Mouse (Mus musculus) hindbrain, embryonic 11.5 days (tissue): ENCODE measurements around the gene Ociad2. TPM values are rescaled to one million over a fixed set of nuclear protein-coding genes. Genes with fewer than 3 reads are reported as not detected.
"Not testable (repeated sequence)": the region's sequence is repeated elsewhere in the genome, so short reads cannot be mapped to it uniquely, and the experiment has no call there.

Source experiments
- ATAC-seq: fragments of 200-750 bp; cut with Nextera tagmentation; 2 replicates; pipeline ENCODE4 v1.8.0; 2017; ENCODE audit warnings: mild to moderate bottlenecking, moderate TSS enrichment, moderate library complexity; ENCODE audit not compliant: low FRiP score
- DNase-seq: peaks from one replicate; pipeline ENCODE4 v3.0.0-alpha.2; 2015; ENCODE audit warnings: low spot score
- H3K27ac ChIP-seq: fragments of 300-500 bp; sonication (generic); 2 replicates; pipeline ENCODE4 v1.5.1; 2014; ENCODE audit warnings: mild to moderate bottlenecking, low read depth, low read length
- H3K27me3 ChIP-seq: fragments of 300-500 bp; sonication (generic); 2 replicates; pipeline ENCODE4 v1.6.1; 2014; ENCODE audit warnings: mild to moderate bottlenecking, low read length, moderate library complexity, mixed read lengths; ENCODE audit not compliant: control insufficient read depth, insufficient read depth
- H3K36me3 ChIP-seq: fragments of 300-500 bp; sonication (generic); 2 replicates; pipeline ENCODE4 v1.6.1; 2014; ENCODE audit warnings: mild to moderate bottlenecking, low read length, moderate library complexity, mixed read lengths; ENCODE audit not compliant: control insufficient read depth, insufficient read depth
- H3K4me1 ChIP-seq: fragments of 300-500 bp; sonication (generic); replicated peaks from 2 replicates; pipeline ENCODE4 v1.6.1; 2014; ENCODE audit warnings: low read length, mixed read lengths; ENCODE audit not compliant: control insufficient read depth, insufficient read depth
- H3K4me2 ChIP-seq: fragments of 300-500 bp; sonication (generic); replicated peaks from 2 replicates; pipeline ENCODE4 v1.6.1; 2014; ENCODE audit warnings: mild to moderate bottlenecking, low read depth, low read length
- H3K4me3 ChIP-seq: fragments of 300-500 bp; sonication (generic); 2 replicates; pipeline ENCODE4 v1.5.1; 2014; ENCODE audit warnings: low read depth, low read length
- H3K9ac ChIP-seq: fragments of 300-500 bp; sonication (generic); 2 replicates; pipeline ENCODE4 v1.6.1; 2014; ENCODE audit warnings: low read depth, low read length
- H3K9me3 ChIP-seq: fragments of 300-500 bp; sonication (generic); 2 replicates; pipeline ENCODE4 v1.6.1; 2016; ENCODE audit warnings: low read length; ENCODE audit not compliant: control insufficient read depth
- WGBS: fragments of 180-500 bp; shearing (Covaris S2); extraction: QIAGEN DNeasy Blood & Tissue Kit; methylation state at CpG from one replicate; pipeline ENCODE4 v1.1.7; 2014; 5-methylcytosine and 5-hydroxymethylcytosine counted together
- polyA plus RNA-seq: library from polyadenylated mRNA; unstranded; fragments of >200 nt; fragmentation: Nextera tagmentation; extraction: Ambion mirVana; gene quantifications from 2 replicates; pipeline ENCODE4 v1.2.1, GENCODE M21; 2014

The Ociad2 gene
- polyA plus RNA-seq, 1 experiment from 2014 or later: 9.8 TPM

DNA sequence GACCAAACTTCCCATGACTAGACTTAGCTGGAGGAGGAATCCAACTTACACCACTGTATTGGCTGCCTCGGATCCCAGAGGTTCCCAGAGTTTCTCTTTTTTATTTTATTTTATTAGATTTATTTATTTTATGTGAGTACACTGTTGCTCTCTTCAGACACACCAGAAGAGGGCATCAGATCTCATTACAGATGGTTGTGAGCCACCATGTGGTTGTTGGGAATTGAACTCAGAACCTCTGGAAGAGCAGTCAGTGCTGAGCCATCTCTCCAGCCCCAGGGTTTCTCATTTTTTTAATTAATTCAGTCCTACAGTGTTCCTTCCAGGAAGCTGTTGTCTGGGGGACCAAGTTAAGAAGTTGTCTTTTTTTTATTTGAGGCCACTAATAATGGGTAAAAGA is 18.1 kb downstream of the Ociad2 start:
- H3K36me3 ChIP-seq, H3K9me3 ChIP-seq, DNase-seq, H3K4me1 ChIP-seq, H3K4me3 ChIP-seq, ATAC-seq, H3K27me3 ChIP-seq, H3K4me2 ChIP-seq, H3K27ac ChIP-seq, H3K9ac ChIP-seq: not testable (repeated sequence)
- 88% methylated on average over 1 of the region's 1 CpGs for WGBS

- H3K27ac ChIP-seq: no peak overlapping the region
- no peak overlapping the region for H3K4me3 ChIP-seq
- H3K9ac ChIP-seq: no peak overlapping the region
- H3K4me2 ChIP-seq: no peak overlapping the region
- DNase-seq: no peak
- no peaks in the 10 kb centered on the region for H3K9me3 ChIP-seq
- 93% methylated on average over 5 of the region's 5 CpGs for WGBS
- ATAC-seq: no peak
- H3K4me1 ChIP-seq: no peaks in the 10 kb centered on the region
- H3K27me3 ChIP-seq: no peaks in the 10 kb centered on the region
- H3K36me3 ChIP-seq: 0 out of 2 replicates have a peak, but pooled peaks cover 5% of the 10 kb centered on the region
Measured at GRCm38 (mm10) chr5:73319306-73319705, 21.5 kb downstream of the Ociad2 start.

DNA sequence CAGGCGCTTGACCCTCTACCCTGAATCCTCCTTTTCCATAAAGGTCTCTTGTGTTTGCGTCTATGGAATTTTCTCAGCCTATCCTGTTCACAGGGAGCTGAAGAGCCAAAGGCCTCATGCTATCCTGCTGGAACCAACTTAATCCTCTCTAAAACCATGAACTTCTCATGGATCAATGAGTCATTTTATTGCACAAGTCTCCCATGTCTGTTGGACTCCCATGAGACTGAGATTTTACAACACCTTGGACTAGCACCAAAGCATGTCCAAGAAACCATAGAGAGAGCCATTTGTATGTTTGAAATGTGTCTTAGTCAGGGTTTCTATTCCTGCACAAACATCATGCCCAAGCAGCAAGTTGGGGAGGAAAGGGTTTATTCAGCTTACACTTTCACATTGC is 26.2 kb downstream of the Ociad2 start:
- Histone ChIP-seq H3K36me3 (peaks cover 14% of the 10 kb centered on the region; the same call in 1 of the 2 replicates), H3K4me3 (no peak overlapping the region), H3K4me2 (no peak overlapping the region), H3K9me3 (no peaks in the 10 kb centered on the region), H3K27me3 (no peaks in the 10 kb centered on the region), H3K4me1 (no peaks in the 10 kb centered on the region), H3K9ac (no peak overlapping the region), H3K27ac (no peak overlapping the region)
- ATAC-seq: no peak
- no peak for DNase-seq
- 98% methylated on average over 2 of the region's 2 CpGs for WGBS

DNA sequence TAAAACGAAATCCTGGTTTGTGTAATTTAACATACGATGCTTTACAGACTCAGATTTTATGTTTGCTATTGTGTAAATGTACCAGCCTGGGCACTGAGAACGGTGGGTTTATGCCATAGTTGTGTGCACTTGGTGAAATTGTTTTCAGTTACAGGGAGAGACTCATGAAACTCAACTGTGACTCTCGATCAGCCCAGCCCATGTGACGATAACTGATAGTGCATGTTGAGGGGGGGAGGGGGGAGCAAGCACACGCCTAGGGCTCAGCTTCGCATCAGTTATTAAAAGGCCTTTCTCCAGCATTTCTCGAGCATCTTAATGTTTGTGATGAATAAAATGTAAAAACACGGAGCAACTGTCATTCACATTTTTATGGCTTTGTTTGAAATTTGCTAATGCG is 27.2 kb downstream of the Ociad2 start:
- peaks cover 14% of the 10 kb centered on the region; the same call in 1 of the 2 replicates for H3K36me3 ChIP-seq
- H3K27ac ChIP-seq: no peak overlapping the region
- H3K4me1 ChIP-seq: no peaks in the 10 kb centered on the region
- 92% methylated on average over 10 of the region's 10 CpGs for WGBS
- no peak overlapping the region for H3K4me3 ChIP-seq
- no peak for DNase-seq
- no peak for ATAC-seq
- H3K4me2 ChIP-seq: no peak overlapping the region
- H3K9me3 ChIP-seq: no peaks in the 10 kb centered on the region
- H3K9ac ChIP-seq: no peak overlapping the region
- H3K27me3 ChIP-seq: no peaks in the 10 kb centered on the region

- Histone ChIP-seq H3K27me3 (no peaks in the 10 kb centered on the region), H3K9me3 (no peaks in the 10 kb centered on the region), H3K4me1 (no peaks in the 10 kb centered on the region), H3K4me3 (no peak overlapping the region), H3K4me2 (no peak overlapping the region), H3K9ac (no peak overlapping the region), H3K27ac (no peak overlapping the region), H3K36me3 (peaks cover 22% of the 10 kb centered on the region)
- 96% methylated on average over 5 of the region's 5 CpGs for WGBS
- ATAC-seq: no peak
- DNase-seq: no peak
Measured at GRCm38 (mm10) chr5:73311458-73311857, 29.4 kb downstream of the Ociad2 start.

DNA sequence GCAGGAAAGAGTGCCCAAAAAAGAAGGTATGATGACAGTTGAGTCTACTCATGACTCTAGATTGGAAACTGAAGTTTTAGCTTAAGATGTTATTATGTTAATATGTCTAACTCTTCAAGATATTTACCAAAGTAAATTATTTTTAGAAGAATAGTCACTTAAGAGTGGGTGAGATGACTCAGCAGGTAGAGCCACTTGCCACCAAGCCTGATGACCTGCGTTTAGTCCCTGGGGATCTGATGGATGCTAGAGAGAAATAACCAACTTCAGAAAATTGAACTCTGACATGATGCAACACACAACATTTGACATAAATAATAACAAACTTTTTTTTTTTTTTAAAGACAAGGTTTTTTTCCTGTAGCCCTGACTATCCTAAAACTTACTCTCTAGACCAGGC is 30.4 kb downstream of the Ociad2 start:
- no peak overlapping the region for H3K27ac ChIP-seq
- peaks cover 23% of the 10 kb centered on the region for H3K36me3 ChIP-seq
- H3K9ac ChIP-seq: no peak overlapping the region
- no peak for DNase-seq
- no peak overlapping the region for H3K4me3 ChIP-seq
- H3K27me3 ChIP-seq: no peaks in the 10 kb centered on the region
- no peak for ATAC-seq
- 91% methylated on average over 1 of the region's 1 CpGs for WGBS
- H3K4me2 ChIP-seq: no peak overlapping the region
- no peaks in the 10 kb centered on the region for H3K4me1 ChIP-seq
- no peaks in the 10 kb centered on the region for H3K9me3 ChIP-seq

DNA sequence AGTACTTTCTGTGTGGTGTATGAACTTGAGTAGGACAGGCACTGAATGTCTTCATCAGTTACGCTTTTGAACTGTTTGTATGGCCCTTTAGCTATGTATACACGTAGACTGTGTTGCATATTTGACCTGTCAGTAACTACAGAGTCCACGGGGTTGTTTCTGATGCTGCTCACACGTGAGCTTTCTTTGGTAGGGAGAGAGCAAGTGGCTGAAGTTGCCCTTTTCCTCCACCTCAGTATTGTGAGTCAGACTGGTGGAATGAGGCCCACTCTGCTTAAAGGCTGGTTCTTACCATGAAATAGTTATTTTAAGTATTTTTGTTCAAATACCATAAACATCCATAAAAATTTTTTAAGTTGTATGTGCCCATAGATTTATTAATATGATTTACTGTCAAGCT is 31.3 kb downstream of the Ociad2 start:
- Histone ChIP-seq H3K36me3 (peaks cover 20% of the 10 kb centered on the region), H3K9ac (no peak overlapping the region), H3K4me1 (no peaks in the 10 kb centered on the region), H3K27me3 (no peaks in the 10 kb centered on the region), H3K4me3 (no peak overlapping the region), H3K4me2 (no peak overlapping the region), H3K9me3 (no peaks in the 10 kb centered on the region), H3K27ac (no peak overlapping the region)
- ATAC-seq (no peak), DNase-seq (no peak)
- WGBS: 91% methylated on average over 4 of the region's 4 CpGs

DNA sequence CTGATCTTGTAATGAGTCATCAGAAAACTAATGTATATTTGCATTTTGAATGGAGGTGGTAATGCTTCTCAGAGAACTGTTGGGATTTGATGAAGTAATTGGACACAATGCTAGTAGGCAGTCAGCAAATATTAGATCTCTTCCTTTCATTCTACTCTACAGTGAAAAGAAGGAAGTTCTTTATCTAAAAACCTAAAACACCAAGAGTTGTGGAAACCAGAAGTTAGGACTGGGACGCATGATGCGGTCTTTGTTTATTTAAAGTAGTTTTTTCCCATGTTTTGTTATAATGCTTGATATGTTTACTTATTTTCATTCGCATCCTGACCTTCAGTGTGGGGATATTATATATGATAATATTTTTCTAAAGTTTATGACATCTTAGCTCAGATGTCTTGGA is 33.5 kb downstream of the Ociad2 start:
- no peaks in the 10 kb centered on the region for H3K4me1 ChIP-seq
- no peak for DNase-seq
- no peaks in the 10 kb centered on the region for H3K27me3 ChIP-seq
- H3K27ac ChIP-seq: no peak overlapping the region
- peaks cover 15% of the 10 kb centered on the region for H3K36me3 ChIP-seq
- no peak overlapping the region for H3K4me3 ChIP-seq
- no peak for ATAC-seq
- WGBS: over 99% methylated on average over 3 of the region's 3 CpGs
- no peaks in the 10 kb centered on the region for H3K9me3 ChIP-seq
- H3K4me2 ChIP-seq: no peak overlapping the region
- H3K9ac ChIP-seq: no peak overlapping the region

DNA sequence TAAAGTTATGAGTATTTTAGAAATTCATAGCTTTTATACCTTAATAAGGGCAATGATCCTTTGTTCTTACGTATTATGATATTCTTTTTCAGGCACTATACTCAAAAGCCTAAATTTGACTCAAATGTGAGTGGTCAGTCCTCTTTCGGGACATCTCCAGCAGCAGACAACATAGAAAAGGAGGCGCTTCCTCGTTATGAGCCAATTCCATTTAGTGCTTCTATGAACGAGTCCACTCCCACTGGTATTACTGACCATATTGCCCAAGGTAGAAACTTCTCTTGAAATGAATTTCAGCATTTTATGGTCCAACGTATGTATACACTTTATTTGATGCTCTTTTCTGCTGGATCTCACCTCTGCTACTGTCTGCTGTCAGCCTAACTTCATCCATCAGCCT is 34.3 kb downstream of the Ociad2 start:
- H3K9ac ChIP-seq: no peak overlapping the region
- H3K27ac ChIP-seq: no peak overlapping the region
- ATAC-seq: no peak
- no peaks in the 10 kb centered on the region for H3K27me3 ChIP-seq
- H3K4me2 ChIP-seq: no peak overlapping the region
- WGBS: 94% methylated on average over 6 of the region's 6 CpGs
- peaks cover 16% of the 10 kb centered on the region for H3K36me3 ChIP-seq
- no peaks in the 10 kb centered on the region for H3K9me3 ChIP-seq
- H3K4me3 ChIP-seq: no peak overlapping the region
- DNase-seq: no peak
- no peaks in the 10 kb centered on the region for H3K4me1 ChIP-seq
